Mouse (Mus musculus) midbrain, embryonic 16.5 days (tissue): ENCODE measurements around the gene Gm3409. TPM values are rescaled to one million over a fixed set of nuclear protein-coding genes. Genes with fewer than 3 reads are reported as not detected.

Source experiments
- polyA plus RNA-seq: library from polyadenylated mRNA; unstranded; fragments of >200 nt; fragmentation: Nextera tagmentation; extraction: Ambion mirVana; gene quantifications from 2 replicates; pipeline ENCODE4 v1.2.1, GENCODE M21; 2015

The Gm3409 gene
- polyA plus RNA-seq, 1 experiment from 2014 or later: not detected

Other genes with a start within 250 kb of the Gm3409 start
- 21.0 and 21.4 TPM in 2 replicates for gene Wasf3, start 152.7 kb upstream of the Gm3409 start, polyA plus RNA-seq
- gene Gm6408, start 55.7 kb upstream of the Gm3409 start, polyA plus RNA-seq: not detected in 2 replicates
- not detected in 2 replicates for gene Gm6370, start 46.3 kb upstream of the Gm3409 start, polyA plus RNA-seq
- not detected in 2 replicates for gene 4930449I24Rik, start 35.2 kb upstream of the Gm3409 start, polyA plus RNA-seq
- not detected in 2 replicates for gene Gm3402, start 23.5 kb upstream of the Gm3409 start, polyA plus RNA-seq
- not detected in 2 replicates for gene Gm3404, start 11.8 kb upstream of the Gm3409 start, polyA plus RNA-seq
- gene Gm3415, start 18.5 kb downstream of the Gm3409 start, polyA plus RNA-seq: not detected in 2 replicates
- 32.0 and 36.8 TPM in 2 replicates for gene Gpr12, start 47.6 kb downstream of the Gm3409 start, polyA plus RNA-seq